Mouse (Mus musculus) kidney, postnatal 0 days (tissue): ENCODE data around the gene Rilpl1. TPM values are rescaled to one million over a fixed set of nuclear protein-coding genes. Genes with fewer than 3 reads are reported as not detected.

Experiments used
- ATAC-seq: fragments of 200-750 bp; cut with Nextera tagmentation; replicated peaks from 2 replicates; pipeline ENCODE4 v1.8.0; 2017; ENCODE audit warnings: low read depth, moderate number of reproducible peaks, moderate TSS enrichment, moderate library complexity; ENCODE audit not compliant: low FRiP score
- DNase-seq: peaks from one replicate; pipeline ENCODE4 v3.0.0-alpha.2; 2016; ENCODE audit warnings: low spot score
- H3K27ac ChIP-seq: fragments of 300-500 bp; sonication (generic); 2 replicates; pipeline ENCODE4 v1.5.1; 2014; ENCODE audit warnings: mild to moderate bottlenecking
- H3K27me3 ChIP-seq: fragments of 300-500 bp; sonication (generic); 2 replicates; pipeline ENCODE4 v1.6.1; 2014; ENCODE audit warnings: low read length, mixed read lengths; ENCODE audit not compliant: insufficient read depth
- H3K36me3 ChIP-seq: fragments of 300-500 bp; sonication (generic); 2 replicates; pipeline ENCODE4 v1.6.1; 2014; ENCODE audit warnings: low read length, mixed read lengths; ENCODE audit not compliant: insufficient read depth
- H3K4me1 ChIP-seq: fragments of 300-500 bp; sonication (generic); replicated peaks from 2 replicates; pipeline ENCODE4 v1.6.1; 2014; ENCODE audit warnings: antibody characterized with exemption, low read length, mixed read lengths; ENCODE audit not compliant: insufficient read depth
- H3K4me2 ChIP-seq: fragments of 300-500 bp; sonication (generic); 2 replicates; pipeline ENCODE4 v1.6.1; 2014; ENCODE audit warnings: mild to moderate bottlenecking, low read length, moderate library complexity, mixed read lengths
- H3K4me3 ChIP-seq: fragments of 300-500 bp; sonication (generic); replicated peaks from 2 replicates; pipeline ENCODE4 v1.5.1; 2014; ENCODE audit warnings: low read depth, low read length
- H3K9ac ChIP-seq: fragments of 300-500 bp; sonication (generic); 2 replicates; pipeline ENCODE4 v1.6.1; 2014; ENCODE audit warnings: low read depth, low read length
- H3K9me3 ChIP-seq: fragments of 300-500 bp; sonication (generic); replicated peaks from 2 replicates; pipeline ENCODE4 v1.6.1; 2016; ENCODE audit warnings: low read length, inconsistent platforms, mixed read lengths
- CTCF ChIP-seq: IDR thresholded peaks from 2 replicates; pipeline ENCODE4 v1.5.1; 2016; ENCODE audit warnings: antibody characterized with exemption, low read depth, mild to moderate bottlenecking, moderate library complexity
- WGBS: fragments of 180-500 bp; shearing (Covaris S2); extraction: QIAGEN DNeasy Blood & Tissue Kit; methylation state at CpG from one replicate; pipeline ENCODE4 v1.1.7; 2014; 5-methylcytosine and 5-hydroxymethylcytosine counted together
- polyA plus RNA-seq: library from polyadenylated mRNA; unstranded; fragments of >200 nt; fragmentation: Nextera tagmentation; extraction: Ambion mirVana; gene quantifications from 2 replicates; pipeline ENCODE4 v1.2.1, GENCODE M21; 2015

Rilpl1 gene
- polyA plus RNA-seq, 1 experiment from 2014 or later: 27.2 TPM

DNA sequence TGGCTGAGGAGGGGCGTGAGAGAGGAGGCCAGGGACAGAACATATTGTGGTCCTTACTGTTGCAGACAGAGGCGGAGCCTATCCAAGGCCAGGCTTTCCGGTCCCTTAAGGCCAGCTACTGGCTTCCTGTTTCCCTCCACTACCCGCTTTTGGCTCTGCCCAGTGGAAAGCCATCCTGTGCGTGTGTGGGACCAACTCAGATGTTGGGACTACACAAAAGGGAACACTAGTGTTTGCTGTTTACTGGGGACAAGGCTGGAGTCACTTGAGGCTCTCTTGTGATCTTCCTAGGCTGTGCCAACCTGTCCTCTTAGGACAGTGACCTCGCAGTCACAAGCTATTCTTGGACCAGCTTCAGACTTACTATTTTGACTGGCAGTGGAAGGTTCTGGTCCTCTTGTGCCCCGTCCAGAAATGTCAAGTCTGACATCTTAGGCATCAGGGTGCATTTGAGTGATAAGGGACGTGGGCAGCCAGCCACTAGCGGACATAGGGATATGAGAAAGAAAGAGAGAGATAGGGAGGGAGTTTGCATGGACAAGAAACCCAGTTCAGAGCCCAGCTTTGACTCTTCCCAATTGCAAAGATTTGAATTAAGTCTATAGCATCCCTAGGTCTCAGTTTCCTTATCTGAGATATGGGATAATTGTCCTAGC is 32.8 kb downstream of the Rilpl1 start:
- Histone ChIP-seq H3K9me3 (no peaks in the 10 kb centered on the region), H3K4me3 (no peak overlapping the region), H3K4me1 (no peaks in the 10 kb centered on the region), H3K9ac (no peak overlapping the region), H3K27me3 (no peaks in the 10 kb centered on the region), H3K36me3 (peaks cover 38% of the 10 kb centered on the region), H3K4me2 (no peak overlapping the region), H3K27ac (peak overlapping the region; percentile 47; the same call in 1 of the 2 replicates)
- peak; percentile 63 for DNase-seq
- no peak for ATAC-seq
- no peak for TF ChIP-seq CTCF
- 72% methylated on average over 9 of the region's 9 CpGs for WGBS

DNA sequence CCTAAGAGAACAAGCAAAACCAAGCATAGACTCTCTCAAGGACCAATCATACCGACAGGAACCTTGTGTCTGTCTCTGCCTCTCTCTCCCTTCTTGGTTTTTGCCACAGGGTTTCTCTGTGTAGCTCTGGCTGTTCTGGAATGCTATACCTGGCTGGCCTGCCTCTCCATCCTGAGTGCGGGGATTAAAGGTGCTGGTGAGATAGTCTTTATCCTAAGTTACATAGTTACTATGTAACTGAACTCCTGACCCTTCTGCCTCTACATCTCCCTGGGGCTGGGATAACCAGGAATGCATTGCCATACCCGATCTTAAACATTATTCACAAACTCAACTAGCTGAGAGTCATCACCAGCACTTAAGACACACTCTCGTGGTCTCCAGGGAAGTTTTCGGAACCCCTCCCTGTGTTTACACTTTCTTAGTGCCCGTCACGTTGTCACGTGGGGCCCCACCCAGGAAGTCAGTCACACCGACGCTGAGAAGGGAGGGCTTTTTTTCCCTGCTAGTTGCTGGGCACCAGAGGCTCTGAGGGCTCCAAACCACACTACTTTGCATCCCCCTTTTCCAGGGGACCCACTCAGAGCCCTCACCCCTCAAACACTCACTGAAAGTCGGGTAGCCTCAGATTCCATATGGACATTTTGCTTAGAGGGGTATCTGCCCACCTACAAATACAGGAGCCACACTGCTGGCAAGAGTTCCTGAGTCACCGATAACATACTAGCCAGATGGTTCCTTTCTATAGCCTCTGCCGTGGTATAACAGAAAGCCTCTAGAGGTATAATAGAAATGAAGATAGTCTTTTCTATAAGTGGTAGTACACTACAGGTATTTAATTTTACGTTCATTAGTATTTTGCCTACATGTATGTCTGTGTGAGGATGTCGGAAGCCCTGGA is 34.3 kb downstream of the Rilpl1 start:
- Histone ChIP-seq H3K4me3 (no peak overlapping the region), H3K27ac (0 out of 2 replicates have a peak overlapping the region, but pooled peaks have one; percentile 8), H3K9ac (no peak overlapping the region), H3K4me2 (no peak overlapping the region), H3K9me3 (no peaks in the 10 kb centered on the region), H3K27me3 (no peaks in the 10 kb centered on the region), H3K36me3 (peaks cover 39% of the 10 kb centered on the region), H3K4me1 (no peaks in the 10 kb centered on the region)
- DNase-seq: no peak
- ATAC-seq: no peak
- no peak for TF ChIP-seq CTCF
- WGBS: 66% methylated on average over 15 of the region's 15 CpGs

DNA sequence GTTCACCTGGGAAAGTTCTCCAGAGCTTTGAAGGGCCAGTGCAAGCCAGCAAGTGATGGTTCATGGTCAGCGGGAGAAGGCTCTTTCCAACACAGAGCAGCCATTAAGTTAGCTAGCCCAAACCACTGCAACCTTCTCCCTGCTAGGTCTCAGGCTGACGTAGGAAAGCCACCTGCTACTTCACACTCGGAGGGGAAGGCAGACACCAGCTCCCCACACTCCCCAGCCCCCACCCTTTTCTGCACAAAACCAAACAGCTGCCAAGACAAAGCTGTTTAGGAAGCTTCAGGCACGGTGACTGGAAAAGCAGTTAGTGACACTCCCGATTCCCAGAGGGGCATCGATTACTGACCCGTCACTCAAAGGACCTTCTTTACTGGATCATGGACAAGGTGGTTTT is 35.6 kb downstream of the Rilpl1 start:
- no peak overlapping the region for H3K4me3 ChIP-seq
- H3K9ac ChIP-seq: no peak overlapping the region
- no peak overlapping the region for H3K27ac ChIP-seq
- H3K4me2 ChIP-seq: no peak overlapping the region
- no peaks in the 10 kb centered on the region for H3K9me3 ChIP-seq
- H3K4me1 ChIP-seq: no peaks in the 10 kb centered on the region
- 48% methylated on average over 7 of the region's 7 CpGs for WGBS
- no peak for TF ChIP-seq CTCF
- ATAC-seq (no peak), DNase-seq (no peak)
- H3K36me3 ChIP-seq: peaks cover 40% of the 10 kb centered on the region
- no peaks in the 10 kb centered on the region for H3K27me3 ChIP-seq

DNA sequence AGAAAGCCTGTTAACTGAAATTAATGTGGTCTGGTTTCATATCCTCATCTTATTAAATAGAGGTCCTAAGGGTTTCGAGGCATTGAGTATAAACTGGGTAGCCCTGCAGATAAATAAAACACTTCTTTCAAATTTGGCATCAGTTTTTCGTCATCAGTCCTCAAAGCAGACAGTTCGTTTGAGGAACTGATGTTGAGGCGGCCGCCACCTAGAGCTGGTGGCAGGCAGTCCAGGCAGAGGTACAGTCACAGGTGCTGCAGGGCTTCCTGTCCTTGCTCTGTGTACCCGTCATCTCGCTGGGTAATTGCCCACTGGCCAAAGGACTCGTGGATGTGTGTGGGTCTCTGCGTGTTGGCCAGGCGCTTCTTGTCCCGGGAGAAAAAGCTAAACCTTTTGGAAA is 37.7 kb downstream of the Rilpl1 start:
- DNase-seq (no peak), ATAC-seq (no peak)
- no peak for TF ChIP-seq CTCF
- 83% methylated on average over 11 of the region's 11 CpGs for WGBS
- H3K9me3 ChIP-seq: no peaks in the 10 kb centered on the region
- no peak overlapping the region for H3K9ac ChIP-seq
- no peaks in the 10 kb centered on the region for H3K27me3 ChIP-seq
- no peaks in the 10 kb centered on the region for H3K4me1 ChIP-seq
- no peak overlapping the region for H3K27ac ChIP-seq
- H3K4me3 ChIP-seq: no peak overlapping the region
- no peak overlapping the region for H3K4me2 ChIP-seq
- H3K36me3 ChIP-seq: peaks cover 53% of the 10 kb centered on the region

DNA sequence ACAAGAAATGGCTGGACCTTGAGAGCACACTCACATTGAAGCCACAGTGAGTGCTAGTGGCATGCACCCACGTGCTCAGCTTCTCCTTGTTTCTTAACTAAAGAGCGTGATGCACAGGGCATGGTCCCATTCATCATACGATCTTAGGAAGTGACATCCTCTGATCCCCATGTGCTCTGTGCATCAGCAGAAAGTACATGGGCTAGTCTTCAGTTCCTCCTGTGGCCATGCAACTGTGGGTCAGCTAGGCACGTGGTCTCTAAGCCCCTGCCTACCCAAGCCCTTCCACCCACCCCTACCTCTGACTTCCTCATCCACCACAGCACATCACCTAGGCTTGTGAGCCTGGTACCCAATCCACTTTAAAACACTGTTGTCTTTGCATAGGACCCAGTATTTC is 38.6 kb downstream of the Rilpl1 start:
- 78% methylated on average over 4 of the region's 4 CpGs for WGBS

DNA sequence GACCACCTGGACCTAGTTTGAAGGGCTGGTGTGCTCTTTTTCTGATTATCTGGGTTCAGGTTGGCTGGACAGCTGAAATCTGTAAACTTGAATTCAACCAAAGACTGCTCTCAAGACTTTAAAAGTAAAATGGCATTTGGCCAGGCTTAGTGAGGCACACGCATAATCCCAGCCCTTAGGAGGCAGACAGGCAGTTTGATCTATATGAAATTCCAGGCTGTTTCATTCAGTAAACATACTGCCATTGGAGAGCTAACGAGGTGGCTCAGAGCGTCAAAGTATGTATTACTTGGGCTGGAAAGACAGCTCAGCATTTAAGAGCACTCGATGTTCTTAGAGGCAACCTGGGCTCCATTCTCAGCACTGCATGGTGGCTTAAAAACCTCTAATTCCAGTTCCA is 39.5 kb downstream of the Rilpl1 start:
- no peaks in the 10 kb centered on the region for H3K9me3 ChIP-seq
- DNase-seq (no peak), ATAC-seq (no peak)
- H3K36me3 ChIP-seq: peaks cover 49% of the 10 kb centered on the region
- no peak overlapping the region for H3K4me2 ChIP-seq
- no peak overlapping the region for H3K4me3 ChIP-seq
- WGBS: 78% methylated on average over 4 of the region's 4 CpGs
- TF ChIP-seq CTCF: no peak
- H3K27me3 ChIP-seq: no peaks in the 10 kb centered on the region
- no peak overlapping the region for H3K27ac ChIP-seq
- no peak overlapping the region for H3K9ac ChIP-seq
- no peaks in the 10 kb centered on the region for H3K4me1 ChIP-seq

More for the DNA sequence above, 38.6 kb downstream of the Rilpl1 start:
- H3K4me2 ChIP-seq: no peak overlapping the region
- H3K9me3 ChIP-seq: no peaks in the 10 kb centered on the region
- ATAC-seq (no peak), DNase-seq (no peak)
- no peak overlapping the region for H3K9ac ChIP-seq
- no peak overlapping the region for H3K4me3 ChIP-seq
- no peaks in the 10 kb centered on the region for H3K27me3 ChIP-seq
- H3K36me3 ChIP-seq: peaks cover 49% of the 10 kb centered on the region
- TF ChIP-seq CTCF: no peak
- H3K27ac ChIP-seq: no peak overlapping the region
- H3K4me1 ChIP-seq: no peaks in the 10 kb centered on the region
